Mouse (Mus musculus) liver, adult 2 months (tissue): ENCODE data around the gene Cdh22. TPM values are rescaled to one million over a fixed set of nuclear protein-coding genes. Genes with fewer than 3 reads are reported as not detected.

Experiments
- DNase-seq: peaks from one replicate; pipeline ENCODE4 v3.0.0-alpha.2; 2011; ENCODE audit warnings: low read depth, low spot score; ENCODE audit errors: extremely low read depth
- H3K27ac ChIP-seq: fragments of 200-500 bp; replicated peaks from 2 replicates; pipeline ENCODE4 v1.5.1; 2012; ENCODE audit warnings: low read depth, mild to moderate bottlenecking, control low read depth, inconsistent platforms, low read length; ENCODE audit not compliant: insufficient read depth
- H3K27me3 ChIP-seq: fragments of 200-500 bp; 2 replicates; pipeline ENCODE4 v1.6.1; 2012; ENCODE audit warnings: mild to moderate bottlenecking, moderate library complexity, low read length, inconsistent platforms; ENCODE audit not compliant: control insufficient read depth, insufficient read depth
- H3K36me3 ChIP-seq: fragments of 200-500 bp; 2 replicates; pipeline ENCODE4 v1.6.1; 2012; ENCODE audit warnings: low read length, inconsistent platforms; ENCODE audit not compliant: control insufficient read depth, insufficient read depth
- H3K4me1 ChIP-seq: fragments of 200-500 bp; 2 replicates; pipeline ENCODE4 v1.6.1; 2011; ENCODE audit warnings: low read length; ENCODE audit not compliant: control insufficient read depth, insufficient read depth
- H3K4me3 ChIP-seq: fragments of 200-500 bp; 2 replicates; pipeline ENCODE4 v1.5.1; 2011; ENCODE audit warnings: low read depth, mild to moderate bottlenecking, control low read depth, low read length, moderate library complexity; ENCODE audit not compliant: insufficient read depth
- H3K79me2 ChIP-seq: fragments of 200-500 bp; 2 replicates; pipeline ENCODE4 v1.6.1; 2012; ENCODE audit warnings: inconsistent platforms, mild to moderate bottlenecking, low read length, moderate library complexity; ENCODE audit not compliant: control insufficient read depth, insufficient read depth
- H3K9ac ChIP-seq: fragments of 200-500 bp; 2 replicates; pipeline ENCODE4 v1.6.1; 2012; ENCODE audit warnings: low read depth, mild to moderate bottlenecking, control low read depth, inconsistent platforms, low read length
- CTCF ChIP-seq: fragments of 200-500 bp; IDR thresholded peaks from 2 replicates; pipeline ENCODE4 v1.5.1; 2011; ENCODE audit warnings: low read depth, low read length, control low read depth
- POLR2A ChIP-seq: fragments of 200-500 bp; IDR thresholded peaks from 2 replicates; pipeline ENCODE4 v1.6.1; 2011; ENCODE audit warnings: low read length, control low read depth; ENCODE audit not compliant: insufficient read depth; ENCODE audit errors: extremely low read depth
- WGBS: fragments of 180-500 bp; shearing (Covaris S2); methylation state at CpG from one replicate; pipeline ENCODE4 v1.1.7; 2018; 5-methylcytosine and 5-hydroxymethylcytosine counted together
- polyA plus RNA-seq: library from polyadenylated mRNA; depleted of rRNA; stranded (reverse); fragments of >200 nt; gene quantifications from 2 replicates; pipeline ENCODE4 v1.2.3, GENCODE M21; 2012; rRNA removed
- total RNA-seq: library from RNA; depleted of rRNA; stranded (reverse); fragments of >200 nt; gene quantifications from 2 replicates; pipeline ENCODE4 v1.2.3, GENCODE M21; 2014; rRNA removed

Cdh22 gene
- under 0.01 TPM in 1 of 2 replicates, not detected in the other for total RNA-seq
- not detected in 2 replicates for polyA plus RNA-seq

DNA sequence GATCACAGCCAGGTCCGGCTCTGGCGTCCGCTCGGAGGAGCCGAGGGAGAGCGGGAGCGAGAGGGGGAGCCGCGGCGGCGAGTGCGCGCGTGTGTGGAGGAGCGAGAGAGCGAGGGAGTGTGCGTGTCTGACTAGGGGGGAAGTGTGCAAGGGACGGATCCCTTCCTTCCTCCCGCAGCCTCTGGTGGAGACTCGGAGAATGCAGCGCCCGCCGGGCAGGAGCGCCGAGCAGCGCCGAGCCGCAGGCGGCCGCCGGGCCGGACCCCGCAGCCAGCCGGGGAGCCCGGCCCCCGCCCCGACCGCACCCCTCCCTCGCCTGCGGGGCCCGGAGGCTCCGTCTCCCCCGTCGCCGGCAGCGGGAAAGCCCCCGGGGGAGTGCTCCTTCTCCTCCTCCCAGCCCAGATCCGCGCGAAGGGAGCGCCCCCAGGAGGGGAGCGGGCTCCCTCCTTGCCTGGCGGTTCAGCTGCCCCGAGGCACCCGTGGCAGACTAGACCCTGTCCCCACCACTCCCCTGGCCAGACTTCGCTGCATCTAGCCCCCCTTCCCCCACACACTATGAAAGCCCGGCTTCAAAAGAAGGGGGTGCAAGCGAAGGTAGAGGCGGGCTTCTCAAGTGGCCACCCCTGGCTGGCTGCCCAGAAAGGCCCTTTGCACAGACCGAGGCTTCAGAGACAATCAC lies at the start of gene Cdh22:
Gene Cdh22, minus strand, starts transcription at position 241 of the 679 bp plus-strand sequence.
- no peak for TF ChIP-seq POLR2A
- peak; percentile 38 for TF ChIP-seq CTCF
- H3K79me2 ChIP-seq = no peaks in the 10 kb centered on the region
- H3K9ac ChIP-seq = no peak within 1 kb of the TSS
- peak within 1 kb of the TSS; percentile 25; the same call in 1 of the 2 replicates for H3K4me3 ChIP-seq
- H3K27me3 ChIP-seq = peaks cover 27% of the 10 kb centered on the region
- WGBS = 2% methylated on average over 49 of the region's 60 CpGs
- H3K4me1 ChIP-seq = no peaks in the 10 kb centered on the region
- no peak within 1 kb of the TSS for H3K27ac ChIP-seq
- no peak for DNase-seq
- H3K36me3 ChIP-seq = no peaks in the 10 kb centered on the region

- DNase-seq = peak; percentile 45
- no peak overlapping the region for H3K4me3 ChIP-seq
- H3K9ac ChIP-seq = no peak overlapping the region
- no peaks in the 10 kb centered on the region for H3K36me3 ChIP-seq
- peaks cover 14% of the 10 kb centered on the region; the same call in 1 of the 2 replicates for H3K4me1 ChIP-seq
- 52% methylated on average over 7 of the region's 7 CpGs for WGBS
- no peaks in the 10 kb centered on the region for H3K27me3 ChIP-seq
- TF ChIP-seq CTCF (no peak), POLR2A (no peak)
- H3K27ac ChIP-seq = no peak overlapping the region
- 0 out of 2 replicates have a peak, but pooled peaks cover 3% of the 10 kb centered on the region for H3K79me2 ChIP-seq
Observed at GRCm38 (mm10) chr2:165284377-165284776, 49.7 kb upstream of the Cdh22 start.

DNA sequence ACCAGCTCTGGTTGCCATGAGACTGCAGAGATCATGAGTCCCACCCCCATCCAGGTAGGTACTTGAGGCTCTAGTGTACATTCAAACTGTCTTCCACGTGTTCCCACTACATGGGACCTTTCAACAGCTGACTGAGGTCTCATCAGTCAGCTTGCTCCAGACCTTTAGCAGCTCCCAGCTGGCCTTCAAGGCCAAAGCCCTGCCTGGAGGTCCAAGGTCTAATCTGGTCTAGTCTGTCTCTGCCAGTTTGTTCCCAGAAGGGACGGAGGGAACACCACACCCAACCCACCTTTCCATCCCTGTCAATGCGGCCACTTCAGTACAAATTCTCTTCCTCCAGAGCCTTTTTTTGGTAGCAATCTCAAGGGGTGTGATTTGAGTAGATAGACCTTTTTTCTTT lies 49.0 kb upstream of the Cdh22 start:
- no peaks in the 10 kb centered on the region for H3K36me3 ChIP-seq
- WGBS = 76% methylated on average over 3 of the region's 3 CpGs
- no peak overlapping the region for H3K9ac ChIP-seq
- 0 out of 2 replicates have a peak, but pooled peaks cover 3% of the 10 kb centered on the region for H3K79me2 ChIP-seq
- H3K4me3 ChIP-seq = no peak overlapping the region
- no peak overlapping the region for H3K27ac ChIP-seq
- H3K27me3 ChIP-seq = no peaks in the 10 kb centered on the region
- peak; percentile 14 for DNase-seq
- TF ChIP-seq POLR2A = no peak
- H3K4me1 ChIP-seq = peaks cover 12% of the 10 kb centered on the region; the same call in 1 of the 2 replicates

- H3K4me1 ChIP-seq = peaks cover 4% of the 10 kb centered on the region; the same call in 1 of the 2 replicates
- H3K36me3 ChIP-seq = no peaks in the 10 kb centered on the region
- H3K27me3 ChIP-seq = no peaks in the 10 kb centered on the region
- TF ChIP-seq CTCF (no peak), POLR2A (no peak)
- H3K4me3 ChIP-seq = no peak overlapping the region
- H3K79me2 ChIP-seq = 0 out of 2 replicates have a peak, but pooled peaks cover 2% of the 10 kb centered on the region
- peak; percentile 37 for DNase-seq
- no peak overlapping the region for H3K27ac ChIP-seq
- WGBS = 68% methylated on average over 5 of the region's 6 CpGs
- no peak overlapping the region for H3K9ac ChIP-seq
Observed at GRCm38 (mm10) chr2:165281779-165282311, 47.2 kb upstream of the Cdh22 start.

GRCm38 (mm10) chr2:165279351-165279750 lies 44.7 kb upstream of the Cdh22 start:
- Histone ChIP-seq H3K36me3 (no peaks in the 10 kb centered on the region), H3K9ac (no peak overlapping the region), H3K4me3 (no peak overlapping the region), H3K27ac (no peak overlapping the region), H3K4me1 (no peaks in the 10 kb centered on the region), H3K27me3 (no peaks in the 10 kb centered on the region), H3K79me2 (no peaks in the 10 kb centered on the region)
- TF ChIP-seq CTCF = no peak
- no peak for TF ChIP-seq POLR2A
- no peak for DNase-seq
- 93% methylated on average over 10 of the region's 10 CpGs for WGBS
